Mouse (Mus musculus): ENCODE data around the gene Pnma1.
"Not testable (repeated sequence)": the region's sequence is repeated elsewhere in the genome, so short reads cannot be mapped to it uniquely, and the experiment has no call there.

Gene Pnma1

DNA sequence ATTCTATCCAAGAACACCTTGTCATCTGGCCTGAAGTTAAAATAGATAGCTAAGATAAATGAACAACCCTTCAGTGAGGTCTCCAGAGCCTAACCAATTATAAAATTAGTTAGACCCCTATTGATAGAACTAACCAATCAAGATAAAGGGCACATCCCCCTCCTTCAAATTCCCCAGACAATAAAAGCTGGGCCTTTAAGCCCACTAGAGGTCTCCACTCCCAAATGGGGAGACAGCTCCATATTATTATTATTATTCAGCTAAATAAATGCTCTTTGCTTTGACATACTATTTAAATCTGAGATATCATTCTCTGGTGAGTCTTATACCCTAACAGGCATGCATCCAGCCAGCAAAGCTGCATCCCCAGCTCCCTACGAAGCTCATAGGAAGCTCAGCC is 38.4 kb downstream of the Pnma1 start:
- in situ Hi-C loops (cut with MboI, MseI), result no loop called here

DNA sequence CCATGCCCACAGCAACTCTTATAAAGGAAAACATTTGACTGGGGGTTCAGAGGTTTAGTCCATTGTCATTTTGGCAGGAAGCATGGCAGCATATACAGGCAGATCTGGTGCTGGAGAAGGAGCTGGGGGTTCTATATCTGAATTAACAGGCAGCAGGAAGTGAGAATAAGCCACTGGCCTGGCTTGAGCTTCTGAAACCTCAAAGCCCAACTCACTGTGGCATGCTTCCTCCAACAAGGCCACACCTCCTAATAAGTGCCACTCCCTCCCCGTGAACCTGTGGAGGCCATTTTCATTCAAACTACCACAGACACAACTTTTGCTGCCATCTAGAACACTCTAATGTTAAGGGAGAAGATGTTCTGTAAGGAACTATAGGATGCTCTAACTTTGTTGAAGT is 40.6 kb downstream of the Pnma1 start:
- in situ Hi-C loops (cut with MboI, MseI), result no loop called here

DNA sequence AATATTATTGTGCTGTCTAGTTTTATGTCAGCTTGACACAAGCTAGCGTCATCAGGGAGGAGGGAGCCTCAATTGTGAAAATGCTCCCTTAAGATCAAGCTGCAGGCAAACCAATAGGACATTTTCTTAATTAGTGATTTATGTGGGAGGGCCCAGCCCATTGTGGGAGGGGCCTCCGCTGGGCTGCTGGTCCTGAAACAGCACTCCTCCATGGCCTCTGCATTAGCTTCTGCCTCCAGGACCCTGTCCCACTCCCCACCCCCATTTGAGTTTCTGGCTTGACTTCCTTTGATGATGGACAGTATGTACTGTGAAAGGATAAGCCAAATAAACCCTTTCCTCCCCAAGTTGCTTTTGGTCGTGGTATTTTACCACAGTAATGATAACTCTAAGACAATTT is 41.3 kb downstream of the Pnma1 start:
- in situ Hi-C loops (cut with MboI, MseI), result no loop called here

DNA sequence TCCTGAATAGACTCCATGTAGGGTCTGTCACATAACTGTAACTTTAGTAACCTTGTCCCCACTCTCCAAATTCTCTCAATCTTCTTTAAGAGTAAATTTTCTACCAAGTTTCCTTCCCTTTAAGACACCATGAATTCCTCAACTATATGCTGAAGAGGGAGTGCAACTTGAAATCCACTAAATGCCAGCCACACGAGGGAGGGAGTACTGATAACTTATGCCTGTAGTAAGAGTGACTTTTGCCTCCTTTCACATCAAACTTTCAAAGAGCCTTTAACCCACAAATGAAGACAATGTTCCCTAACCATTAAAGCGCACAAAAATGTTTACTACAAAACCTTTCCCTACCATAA is 46.8 kb downstream of the Pnma1 start:
- in situ Hi-C loops (cut with MboI, MseI), result no loop called here

DNA sequence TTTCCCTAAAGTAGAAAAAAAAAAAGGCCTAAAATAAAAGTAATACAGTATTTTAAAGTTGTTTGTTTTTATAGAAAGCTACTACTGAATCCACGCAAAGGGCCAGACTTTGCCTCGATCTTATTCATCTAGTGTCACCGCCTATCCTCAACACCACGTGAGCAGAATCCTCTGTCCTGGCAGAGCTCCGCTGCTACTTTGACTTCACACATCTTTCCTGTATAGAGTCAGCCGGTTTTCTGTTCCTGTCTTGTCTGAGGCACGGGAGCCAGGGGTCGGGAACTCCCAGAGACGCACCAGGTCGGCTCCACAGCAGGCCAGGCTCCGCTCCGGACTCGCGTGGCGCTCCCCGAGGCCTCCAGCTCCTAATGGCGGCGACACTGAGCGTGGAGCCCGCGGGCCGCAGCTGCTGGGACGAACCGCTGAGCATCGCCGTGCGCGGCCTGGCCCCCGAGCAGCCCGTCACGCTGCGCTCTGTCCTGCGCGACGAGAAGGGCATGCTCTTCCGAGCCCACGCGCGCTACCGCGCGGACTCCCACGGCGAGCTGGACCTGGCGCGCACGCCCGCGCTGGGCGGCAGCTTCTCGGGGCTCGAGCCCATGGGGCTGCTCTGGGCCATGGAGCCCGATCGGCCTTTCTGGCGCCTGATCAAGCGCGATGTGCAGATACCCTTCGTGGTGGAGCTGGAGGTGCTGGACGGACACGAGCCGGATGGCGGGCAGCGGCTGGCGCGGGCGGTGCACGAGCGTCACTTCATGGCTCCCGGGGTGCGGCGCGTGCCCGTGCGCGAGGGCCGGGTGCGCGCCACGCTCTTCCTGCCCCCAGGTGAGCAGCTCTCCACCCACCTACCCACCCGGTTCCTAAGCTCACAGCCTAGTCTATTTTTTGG is 47.4 kb downstream of the Pnma1 start, which contains the start of gene Acot6:
Gene Acot6, plus strand, starts transcription at position 51 of the 889 bp plus-strand sequence.
- in situ Hi-C loops (cut with MboI, MseI), result not testable (repeated sequence)

DNA sequence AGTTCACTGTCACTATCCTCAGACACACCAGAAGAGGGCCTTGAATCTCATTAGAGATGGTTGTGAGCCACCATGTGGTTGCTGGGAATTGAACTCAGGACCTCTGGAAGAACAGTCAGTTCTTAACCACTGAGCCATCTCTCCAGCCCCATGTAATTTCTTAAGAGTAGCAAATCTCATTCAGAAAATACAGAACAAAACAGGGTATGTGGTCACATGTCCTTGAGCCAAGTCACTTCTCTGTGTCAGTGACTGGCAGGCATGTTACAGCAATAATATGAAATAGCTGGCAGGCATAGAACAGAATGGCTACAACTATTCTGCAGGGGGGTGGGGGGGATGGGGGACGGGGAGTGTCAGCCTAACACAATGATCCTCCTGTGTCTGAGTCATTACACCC is 48.2 kb downstream of the Pnma1 start:
- in situ Hi-C loops (cut with MboI, MseI), result no loop called here

DNA sequence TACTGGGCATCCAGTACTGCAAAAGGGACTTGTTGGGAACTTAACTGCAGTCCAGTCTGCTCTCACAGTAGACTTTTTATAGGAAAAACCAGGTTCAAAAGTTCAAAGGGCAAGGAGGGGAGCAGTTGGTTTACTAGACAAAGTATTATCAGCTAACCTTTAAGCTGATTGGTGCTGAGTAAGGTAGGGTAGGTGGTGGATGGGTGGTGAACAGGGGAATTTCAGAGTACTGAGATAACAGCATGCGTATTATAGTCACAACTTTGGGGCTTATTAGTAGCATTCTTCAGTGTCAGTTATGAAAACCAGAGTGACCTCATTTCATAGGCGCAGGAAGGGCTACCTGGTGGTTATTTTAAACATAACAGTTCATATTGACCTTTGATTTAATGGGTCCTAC is 48.7 kb downstream of the Pnma1 start:
- in situ Hi-C loops (cut with MboI, MseI), result no loop called here
